Mouse (Mus musculus) ES-E14 (cell line): ENCODE measurements around the gene Asf1b.

Source experiments
- CHD2 ChIP-seq: IDR thresholded peaks from 2 replicates; pipeline ENCODE4 v1.6.1; 2014; ENCODE audit warnings: mild to moderate bottlenecking, low read depth, low read length, inconsistent platforms
- ZNF384 ChIP-seq: IDR thresholded peaks from 2 replicates; pipeline ENCODE4 v1.6.1; 2012; ENCODE audit warnings: low read depth, low read length, inconsistent platforms

DNA sequence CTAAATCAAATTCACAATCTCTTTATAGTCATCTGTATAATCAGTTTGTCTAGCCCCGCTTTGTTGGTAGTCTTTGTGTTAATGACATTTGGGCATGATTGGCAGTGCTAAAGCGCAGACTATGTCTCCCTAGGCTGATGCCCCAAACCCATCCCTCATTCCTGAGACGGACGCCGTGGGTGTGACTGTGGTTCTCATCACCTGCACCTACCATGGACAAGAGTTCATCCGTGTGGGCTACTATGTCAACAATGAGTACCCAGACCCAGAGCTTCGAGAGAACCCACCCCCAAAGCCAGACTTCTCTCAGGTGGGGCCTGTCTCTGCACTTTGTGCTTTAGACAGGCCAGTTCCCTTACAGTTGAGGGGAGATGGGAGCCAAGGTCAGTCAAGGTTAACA lies 12.4 kb downstream of the Asf1b start:
- TF ChIP-seq CHD2 (no peak), ZNF384 (no peak)
